Mouse (Mus musculus) forebrain, embryonic 16.5 days (tissue): ENCODE data around the gene Olfr1420. TPM values are rescaled to one million over a fixed set of nuclear protein-coding genes. Genes with fewer than 3 reads are reported as not detected.
"Not testable (repeated sequence)": the region's sequence is repeated elsewhere in the genome, so short reads cannot be mapped to it uniquely, and the experiment has no call there.

ENCODE experiments used
- ATAC-seq: fragments of 200-750 bp; cut with Nextera tagmentation; 2 replicates; pipeline ENCODE4 v1.8.0; 2017; ENCODE audit warnings: mild to moderate bottlenecking, moderate library complexity
- H3K27ac ChIP-seq: fragments of 300-500 bp; sonication (generic); 2 replicates; pipeline ENCODE4 v1.5.1; 2014; ENCODE audit warnings: low read length, control low read depth
- H3K27me3 ChIP-seq: fragments of 300-500 bp; sonication (generic); replicated peaks from 2 replicates; pipeline ENCODE4 v1.6.1; 2014; ENCODE audit warnings: low read length; ENCODE audit not compliant: control insufficient read depth, insufficient read depth
- H3K36me3 ChIP-seq: fragments of 300-500 bp; sonication (generic); 2 replicates; pipeline ENCODE4 v1.6.1; 2014; ENCODE audit not compliant: control insufficient read depth, insufficient read depth
- H3K4me1 ChIP-seq: fragments of 300-500 bp; sonication (generic); replicated peaks from 2 replicates; pipeline ENCODE4 v1.6.1; 2014; ENCODE audit warnings: low read length; ENCODE audit not compliant: control insufficient read depth, insufficient read depth
- H3K4me2 ChIP-seq: fragments of 300-500 bp; sonication (generic); 2 replicates; pipeline ENCODE4 v1.6.1; 2014; ENCODE audit warnings: mild to moderate bottlenecking, low read length, control low read depth
- H3K4me3 ChIP-seq: fragments of 300-500 bp; sonication (generic); replicated peaks from 2 replicates; pipeline ENCODE4 v1.5.1; 2014; ENCODE audit warnings: mild to moderate bottlenecking, low read length, control low read depth
- H3K9ac ChIP-seq: fragments of 300-500 bp; sonication (generic); replicated peaks from 2 replicates; pipeline ENCODE4 v1.6.1; 2014; ENCODE audit warnings: low read depth, low read length, control low read depth
- H3K9me3 ChIP-seq: fragments of 300-500 bp; sonication (generic); 2 replicates; pipeline ENCODE4 v1.6.1; 2016; ENCODE audit warnings: low read length; ENCODE audit not compliant: control insufficient read depth
- WGBS: fragments of 180-500 bp; shearing (Covaris S2); extraction: QIAGEN DNeasy Blood & Tissue Kit; methylation state at CpG from one replicate; pipeline ENCODE4 v1.1.7; 2014; 5-methylcytosine and 5-hydroxymethylcytosine counted together
- microRNA-seq: library from miRNA; unstranded; fragments of <30 nt; microRNA quantifications from one replicate; pipeline ENCODE4, GENCODE M21; 2017
- polyA plus RNA-seq: library from polyadenylated mRNA; unstranded; fragments of >200 nt; fragmentation: Nextera tagmentation; extraction: Ambion mirVana; gene quantifications from 2 replicates; pipeline ENCODE4 v1.2.1, GENCODE M21; 2015

Gene Olfr1420
- polyA plus RNA-seq, 1 experiment from 2014 or later: not detected

- H3K4me1 ChIP-seq, H3K27ac ChIP-seq, H3K4me2 ChIP-seq, H3K9ac ChIP-seq, H3K4me3 ChIP-seq, ATAC-seq, H3K27me3 ChIP-seq, H3K9me3 ChIP-seq: not testable (repeated sequence)
- 95% methylated on average over 9 of the region's 9 CpGs for WGBS
- H3K36me3 ChIP-seq: peaks cover 22% of the 10 kb centered on the region
Measured at GRCm38 (mm10) chr19:11946460-11946859, 60.1 kb downstream of the Olfr1420 start.

Small RNA genes within 50 kb of the gene (microRNA-seq; reads per million reads assigned to microRNA genes)
- 9.8 reads per million, percentile 28 among the genes with 10 or more reads in this experiment for gene Mir6994

Other genes with a start within 250 kb of the Olfr1420 start
- gene Ms4a3, start 245.7 kb upstream of the Olfr1420 start, polyA plus RNA-seq: not detected in 2 replicates
- gene Oosp2, start 226.0 kb upstream of the Olfr1420 start, polyA plus RNA-seq: not detected in 2 replicates
- not detected in 2 replicates for gene Oosp1, start 195.4 kb upstream of the Olfr1420 start, polyA plus RNA-seq
- gene Oosp3, start 189.5 kb upstream of the Olfr1420 start, polyA plus RNA-seq: not detected in 2 replicates
- gene Gif, start 139.0 kb upstream of the Olfr1420 start, polyA plus RNA-seq: not detected in 2 replicates
- 39.7 and 42.4 TPM in 2 replicates for gene Mrpl16, start 116.2 kb upstream of the Olfr1420 start, polyA plus RNA-seq
- gene Stx3, start 67.2 kb upstream of the Olfr1420 start, polyA plus RNA-seq: 10.5 and 14.9 TPM in 2 replicates
- not detected in 2 replicates for gene Olfr1417, start 47.3 kb upstream of the Olfr1420 start, polyA plus RNA-seq
- gene Olfr1418, start 25.5 kb upstream of the Olfr1420 start, polyA plus RNA-seq: not detected in 2 replicates
- not detected in 2 replicates for gene Olfr1419, start 11.5 kb upstream of the Olfr1420 start, polyA plus RNA-seq
- 20.2 and 20.3 TPM in 2 replicates for gene Patl1, start 25.8 kb downstream of the Olfr1420 start, polyA plus RNA-seq
- gene Osbp, start 79.4 kb downstream of the Olfr1420 start, polyA plus RNA-seq: 4.1 and 4.3 TPM in 2 replicates
- not detected in 2 replicates for gene Olfr1423, start 154.8 kb downstream of the Olfr1420 start, polyA plus RNA-seq
- not detected in 2 replicates for gene Olfr1424, start 176.1 kb downstream of the Olfr1420 start, polyA plus RNA-seq
- not detected in 2 replicates for gene Olfr1425, start 191.2 kb downstream of the Olfr1420 start, polyA plus RNA-seq
- not detected in 2 replicates for gene Olfr1426, start 205.4 kb downstream of the Olfr1420 start, polyA plus RNA-seq
- not detected in 2 replicates for gene Olfr1427, start 216.8 kb downstream of the Olfr1420 start, polyA plus RNA-seq
- not detected in 2 replicates for gene Olfr1428, start 229.3 kb downstream of the Olfr1420 start, polyA plus RNA-seq
- gene Olfr76, start 236.6 kb downstream of the Olfr1420 start, polyA plus RNA-seq: not detected in 2 replicates